Mouse (Mus musculus): ENCODE data around the gene Nfia.

Gene Nfia

GRCm38 (mm10) chr4:97839406-97840101 is 67.0 kb downstream of the Nfia start:
- DNase-seq (ENCODE audit: low spot score), result no peak

- no peak for DNase-seq (ENCODE audit: low spot score)
These were observed 67.9 kb downstream of the Nfia start for GRCm38 (mm10) chr4:97840227-97841062.

- DNase-seq (ENCODE audit: low spot score), result no peak
These were observed 68.6 kb downstream of the Nfia start for GRCm38 (mm10) chr4:97841063-97841595.

GRCm38 (mm10) chr4:97841745-97842144 is 69.2 kb downstream of the Nfia start:
- no peak for DNase-seq (ENCODE audit: low spot score)

GRCm38 (mm10) chr4:97843981-97844690 is 71.6 kb downstream of the Nfia start:
- no peak for DNase-seq (ENCODE audit: low spot score)

GRCm38 (mm10) chr4:97844899-97845298 is 72.4 kb downstream of the Nfia start:
- no peak for DNase-seq (ENCODE audit: low spot score)

- DNase-seq (ENCODE audit: low spot score), result no peak
These were observed 75.1 kb downstream of the Nfia start for GRCm38 (mm10) chr4:97847653-97848052.

GRCm38 (mm10) chr4:97850991-97851390 is 78.5 kb downstream of the Nfia start:
- DNase-seq (ENCODE audit: low spot score), result no peak

- DNase-seq (ENCODE audit: low spot score), result no peak
These were observed 79.2 kb downstream of the Nfia start for GRCm38 (mm10) chr4:97851698-97852097.

- no peak for DNase-seq (ENCODE audit: low spot score)
These were observed 80.1 kb downstream of the Nfia start for GRCm38 (mm10) chr4:97852626-97853025.

- no peak for DNase-seq (ENCODE audit: low spot score)
These were observed 82.2 kb downstream of the Nfia start for GRCm38 (mm10) chr4:97854779-97855178.

- DNase-seq (ENCODE audit: low spot score), result no peak
These were observed 83.3 kb downstream of the Nfia start for GRCm38 (mm10) chr4:97855712-97856420.

- DNase-seq (ENCODE audit: low spot score), result no peak
These were observed 85.0 kb downstream of the Nfia start for GRCm38 (mm10) chr4:97857549-97857948.

GRCm38 (mm10) chr4:97859431-97859830 is 86.9 kb downstream of the Nfia start:
- DNase-seq (ENCODE audit: low spot score), result no peak

GRCm38 (mm10) chr4:97860376-97860775 is 87.8 kb downstream of the Nfia start:
- no peak for DNase-seq (ENCODE audit: low spot score)

GRCm38 (mm10) chr4:97860791-97861344 is 88.3 kb downstream of the Nfia start:
- DNase-seq (ENCODE audit: low spot score), result no peak

GRCm38 (mm10) chr4:97862379-97862778 is 89.8 kb downstream of the Nfia start:
- no peak for DNase-seq (ENCODE audit: low spot score)

GRCm38 (mm10) chr4:97864276-97864675 is 91.7 kb downstream of the Nfia start:
- no peak for DNase-seq (ENCODE audit: low spot score)

- no peak for DNase-seq (ENCODE audit: low spot score)
These were observed 92.9 kb downstream of the Nfia start for GRCm38 (mm10) chr4:97865410-97865953.

GRCm38 (mm10) chr4:97866463-97866862 is 93.9 kb downstream of the Nfia start:
- no peak for DNase-seq (ENCODE audit: low spot score)

GRCm38 (mm10) chr4:97868307-97868937 is 95.9 kb downstream of the Nfia start:
- DNase-seq (ENCODE audit: low spot score), result no peak

Data from urinary bladder, postnatal 25 days (tissue).